Mouse (Mus musculus): Measurements from ENCODE around the gene Fgd5. TPM values are rescaled to one million over a fixed set of nuclear protein-coding genes. Genes with fewer than 3 reads are reported as not detected.

Gene Fgd5
- polyA plus RNA-seq (2014; fragmentation: Illumina TruSeq; extraction: RNeasy Lipid Tissue Mini Kit (QIAGEN cat#74804); ENCODE audit: low read depth, low replicate concordance): 3.5 TPM

DNA sequence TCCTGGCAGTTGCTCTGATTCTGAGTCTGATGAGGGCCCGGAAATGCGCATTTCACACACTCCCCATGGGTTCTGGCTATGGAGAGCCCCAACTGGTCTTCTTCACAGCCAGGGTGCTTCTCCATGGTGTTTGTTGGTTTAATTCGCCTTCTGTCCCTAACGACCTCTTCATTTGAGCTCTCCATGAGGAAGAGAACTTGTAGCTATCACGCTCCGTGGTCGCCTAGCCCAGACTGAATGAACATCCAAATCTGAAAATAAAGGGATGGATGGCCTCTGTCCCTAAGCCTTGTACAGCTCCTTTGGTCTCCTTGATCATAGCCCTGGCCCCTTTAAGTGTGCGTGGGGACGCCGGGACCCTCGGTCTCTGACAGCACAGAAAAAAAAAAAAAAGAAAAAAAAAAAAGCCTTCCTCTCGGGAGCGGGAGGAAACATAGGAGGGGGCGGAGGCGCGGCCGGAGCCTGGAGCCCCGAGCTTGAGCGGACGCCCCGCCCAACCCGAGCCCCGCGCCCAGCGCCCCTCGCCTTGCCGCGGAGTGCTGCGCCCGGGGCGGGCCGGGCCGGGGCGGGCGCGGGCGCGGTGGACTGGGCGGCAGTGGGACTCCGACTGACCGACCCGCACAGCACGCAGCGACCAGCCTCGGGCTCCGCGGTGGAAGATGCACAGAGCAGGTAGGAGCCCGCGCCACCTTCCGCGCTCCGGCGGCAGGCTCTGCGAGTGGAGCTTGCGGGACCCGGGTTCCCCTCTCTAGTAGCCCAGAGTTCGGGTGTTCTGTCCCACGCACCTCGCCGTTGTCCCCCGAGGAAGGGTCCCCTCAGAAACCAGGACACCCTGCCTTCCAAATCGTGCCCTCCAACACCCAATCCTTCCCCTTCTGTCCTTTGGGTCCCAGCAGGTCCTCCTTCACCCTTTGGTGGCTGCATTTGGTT lies at the start of gene Fgd5:
Fgd5 (plus strand) TSS at position 508 of the 930 bp plus-strand sequence.

DNA sequence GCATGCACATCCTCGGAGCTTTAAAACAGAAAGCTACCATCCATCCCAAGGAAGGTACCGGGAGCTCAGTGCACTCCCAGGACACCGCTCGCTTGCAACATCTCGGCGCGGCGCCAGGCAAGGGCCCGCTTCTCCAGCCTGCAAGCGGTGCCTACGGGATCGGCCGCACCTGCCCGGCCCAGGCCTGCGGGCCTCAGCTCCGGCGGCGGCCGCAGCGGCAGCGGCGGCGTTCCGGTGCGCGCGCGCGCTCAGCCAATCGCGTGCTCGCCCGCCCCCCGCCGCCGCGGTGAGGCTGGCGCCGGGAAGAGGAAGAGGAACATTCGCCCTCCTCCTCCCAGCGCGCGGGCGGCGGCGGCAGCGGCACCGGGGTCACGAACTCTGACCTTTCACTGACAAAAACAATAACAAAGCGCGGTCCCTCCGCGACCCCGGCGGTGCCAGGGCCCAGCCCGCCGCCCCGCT lies 112.5 kb downstream of the Fgd5 start, which contains the start of gene Nr2c2:
Nr2c2 (plus strand) TSS at position 261 of the 462 bp plus-strand sequence.

Other genes starting within 250 kb of the Fgd5 start
- gene Grip2, start 151.6 kb upstream of the Fgd5 start, polyA plus RNA-seq (2014; fragmentation: Illumina TruSeq; extraction: RNeasy Lipid Tissue Mini Kit (QIAGEN cat#74804); ENCODE audit: low read depth, low replicate concordance): not detected
- 21.6 TPM for gene Ccdc174, start 100.8 kb upstream of the Fgd5 start, polyA plus RNA-seq (2014; fragmentation: Illumina TruSeq; extraction: RNeasy Lipid Tissue Mini Kit (QIAGEN cat#74804); ENCODE audit: low read depth, low replicate concordance)
- gene 4930590J08Rik, start 76.1 kb upstream of the Fgd5 start, polyA plus RNA-seq (2014; fragmentation: Illumina TruSeq; extraction: RNeasy Lipid Tissue Mini Kit (QIAGEN cat#74804); ENCODE audit: low read depth, low replicate concordance): 0.21 TPM
- gene Nr2c2, start 112.5 kb downstream of the Fgd5 start, polyA plus RNA-seq (2014; fragmentation: Illumina TruSeq; extraction: RNeasy Lipid Tissue Mini Kit (QIAGEN cat#74804); ENCODE audit: low read depth, low replicate concordance): 12.8 TPM
- 8.7 TPM for gene Mrps25, start 205.2 kb downstream of the Fgd5 start, polyA plus RNA-seq (2014; fragmentation: Illumina TruSeq; extraction: RNeasy Lipid Tissue Mini Kit (QIAGEN cat#74804); ENCODE audit: low read depth, low replicate concordance)
- gene Rbsn, start 236.0 kb downstream of the Fgd5 start, polyA plus RNA-seq (2014; fragmentation: Illumina TruSeq; extraction: RNeasy Lipid Tissue Mini Kit (QIAGEN cat#74804); ENCODE audit: low read depth, low replicate concordance): 5.8 TPM